In the genomic region with DNA sequence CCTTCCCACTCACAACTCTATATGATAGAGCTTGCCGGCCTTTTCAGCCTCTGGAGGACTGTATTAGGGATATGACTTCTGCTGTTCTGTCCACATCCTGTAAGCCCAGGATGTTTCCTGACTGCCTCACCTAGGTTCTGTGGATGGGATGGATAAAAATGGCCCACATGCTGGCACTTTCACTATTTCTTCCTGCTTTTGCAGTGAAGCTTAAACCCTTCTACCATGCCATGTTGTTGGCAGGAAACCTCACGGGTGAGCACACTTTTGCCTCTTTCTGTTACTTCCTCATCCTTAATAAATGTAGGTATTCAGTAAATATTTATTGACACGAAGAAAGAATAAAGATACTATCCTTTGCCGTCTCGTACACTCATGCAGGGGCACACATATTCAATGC, we compare ENCODE assay signal across 18 mouse cellular contexts.
"Had no signal": no experiment of that assay in that cellular context is flagged by ENCODE, and none has a peak within 500 bp of the region (broad histone marks: within the 10 kb centered on the region; RNA-seq: fewer than 3 reads in every experiment).

No protein-coding gene starts in this region.

- ATAC-seq: midbrain, embryonic 16.5 days had no signal

- H3K4me3 ChIP-seq: midbrain, embryonic 10.5 days; midbrain, embryonic 12.5 days; myocyte; neural tube, embryonic 13.5 days; neural tube, embryonic 15.5 days; stomach, embryonic 15.5 days had no signal

- H3K27ac ChIP-seq: liver, embryonic 14.5 days; midbrain, embryonic 10.5 days; midbrain, embryonic 12.5 days; neural tube, embryonic 13.5 days; neural tube, embryonic 15.5 days; stomach, embryonic 15.5 days; stomach, postnatal 0 days had no signal

- H3K4me1 ChIP-seq: midbrain, embryonic 10.5 days; midbrain, embryonic 12.5 days; stomach, embryonic 15.5 days had no signal

- DNase-seq: lung, adult 18-20 months; lung, embryonic 14.5 days; lung, postnatal 10 days; lung, postnatal 4 days; midbrain, embryonic 14.5 days; right cerebral cortex, postnatal 14 days; thymus, adult 2 months; thymus, postnatal 25 days; thymus, postnatal 4 days had no signal

- H3K27me3 ChIP-seq: midbrain, embryonic 12.5 days; neural tube, embryonic 13.5 days; neural tube, embryonic 15.5 days; stomach, embryonic 15.5 days had no signal

- H3K36me3 ChIP-seq: midbrain, embryonic 10.5 days; midbrain, embryonic 12.5 days; neural tube, embryonic 13.5 days; neural tube, embryonic 15.5 days; stomach, embryonic 15.5 days had no signal
